Mouse (Mus musculus) myocyte (in vitro differentiated cells): ENCODE results near the gene Phldb3. TPM values are rescaled to one million over a fixed set of nuclear protein-coding genes. Genes with fewer than 3 reads are reported as not detected.

Source experiments
- H3K27me3 ChIP-seq: one replicate; pipeline ENCODE4 v1.6.1; 2011; ENCODE audit not compliant: control insufficient read depth, insufficient read depth, insufficient read length
- H3K36me3 ChIP-seq: one replicate; pipeline ENCODE4 v1.6.1; 2011; ENCODE audit not compliant: control insufficient read depth, insufficient read depth
- H3K4me2 ChIP-seq: one replicate; pipeline ENCODE4 v1.6.1; 2011; ENCODE audit warnings: low read depth, control low read depth
- H3K4me3 ChIP-seq: one replicate; pipeline ENCODE4 v1.5.1; 2011; ENCODE audit warnings: mild to moderate bottlenecking, control low read depth, moderate library complexity
- H3K79me2 ChIP-seq: one replicate; pipeline ENCODE4 v1.6.1; 2011; ENCODE audit not compliant: control insufficient read depth, insufficient read depth
- H3ac ChIP-seq: one replicate; pipeline ENCODE4 v1.6.1; 2011; ENCODE audit not compliant: control insufficient read depth, insufficient read length
- CEBPB ChIP-seq: IDR thresholded peaks from 2 replicates; pipeline ENCODE4 v1.6.1; 2011; ENCODE audit warnings: mild to moderate bottlenecking, moderate library complexity; ENCODE audit not compliant: poor library complexity, insufficient read depth, severe bottlenecking
- E2F4 ChIP-seq: IDR thresholded peaks from one replicate; pipeline ENCODE4 v1.6.1; 2011; ENCODE audit warnings: mild to moderate bottlenecking, control low read depth, moderate library complexity; ENCODE audit not compliant: insufficient read depth
- MAX ChIP-seq: IDR thresholded peaks from one replicate; pipeline ENCODE4 v1.6.1; 2011; ENCODE audit warnings: low read depth, mild to moderate bottlenecking, control low read depth
- MYOD1 ChIP-seq, 3 experiments: IDR thresholded peaks; one replicate each; pipeline ENCODE4 v1.6.1; 2011; ENCODE audit warnings: control low read depth in 2 of 3, low read depth in 2 of 3, mild to moderate bottlenecking in 2 of 3, moderate library complexity in 1 of 3; ENCODE audit not compliant: insufficient read length in 2 of 3, control insufficient read depth in 1 of 3
- MYOG ChIP-seq, 3 experiments: IDR thresholded peaks; one replicate each; pipeline ENCODE4 v1.6.1; 2011; ENCODE audit warnings: control low read depth in 2 of 3, low read depth in 2 of 3, mild to moderate bottlenecking in 2 of 3; ENCODE audit not compliant: insufficient read length in 2 of 3, control insufficient read depth in 1 of 3, insufficient read depth in 1 of 3
- POLR2A ChIP-seq: IDR thresholded peaks from one replicate; pipeline ENCODE4 v1.6.1; 2011; ENCODE audit warnings: low read depth, mild to moderate bottlenecking, control low read depth, moderate library complexity; ENCODE audit not compliant: insufficient read length
- POLR2AphosphoS2 ChIP-seq: IDR thresholded peaks from one replicate; pipeline ENCODE4 v1.6.1; 2011; ENCODE audit warnings: low read depth, control low read depth; ENCODE audit not compliant: insufficient read length
- REST ChIP-seq: IDR thresholded peaks from one replicate; pipeline ENCODE4 v1.6.1; 2011; ENCODE audit warnings: mild to moderate bottlenecking, control low read depth, moderate library complexity; ENCODE audit not compliant: insufficient read depth, insufficient read length
- SRF ChIP-seq: IDR thresholded peaks from one replicate; pipeline ENCODE4 v1.6.1; 2011; ENCODE audit warnings: low read depth; ENCODE audit not compliant: control insufficient read depth, insufficient read length
- TCF12 ChIP-seq: IDR thresholded peaks from one replicate; pipeline ENCODE4 v1.6.1; 2011; ENCODE audit warnings: mild to moderate bottlenecking, control low read depth; ENCODE audit not compliant: poor library complexity, insufficient read depth, severe bottlenecking
- TCF3 ChIP-seq: IDR thresholded peaks from one replicate; pipeline ENCODE4 v1.6.1; 2011; ENCODE audit warnings: low read depth, control low read depth; ENCODE audit not compliant: insufficient read length
- USF1 ChIP-seq: IDR thresholded peaks from one replicate; pipeline ENCODE4 v1.6.1; 2011; ENCODE audit warnings: low read depth, mild to moderate bottlenecking, control low read depth, moderate library complexity
- polyA plus RNA-seq: library from polyadenylated mRNA; unstranded; fragments of >200 nt; fragmentation: generic; extraction: Trizol; gene quantifications from one replicate; pipeline ENCODE4 v1.2.1, GENCODE M21; 2012; ENCODE audit warnings: missing spikeins

The Phldb3 gene
- polyA plus RNA-seq, 1 experiment, result 11.5 TPM

GRCm38 (mm10) chr7:24638026-24638856 is 27.7 kb downstream of the Phldb3 start:
- no peak overlapping the region for H3ac ChIP-seq
- H3K4me3 ChIP-seq, result no peak overlapping the region
- no peaks in the 10 kb centered on the region for H3K36me3 ChIP-seq
- no peaks in the 10 kb centered on the region for H3K79me2 ChIP-seq
- TF ChIP-seq CEBPB, result no peak
- TF ChIP-seq TCF3, result no peak
- no peak for TF ChIP-seq POLR2A
- no peak for TF ChIP-seq SRF
- no peak for TF ChIP-seq MYOG (IDR thresholded peaks at IDR 0.05; ENCODE audit: control insufficient read depth in 1 of 3, insufficient read depth in 1 of 3, insufficient read length in 2 of 3, low read depth in 2 of 3)
- no peak for TF ChIP-seq MYOD1 (IDR thresholded peaks at IDR 0.05; ENCODE audit: control insufficient read depth in 1 of 3, insufficient read length in 2 of 3, low read depth in 2 of 3)
- H3K4me2 ChIP-seq, result no peak overlapping the region
- H3K27me3 ChIP-seq, result peaks cover 29% of the 10 kb centered on the region

- no peaks in the 10 kb centered on the region for H3K79me2 ChIP-seq
- no peak overlapping the region for H3K4me2 ChIP-seq
- no peak for TF ChIP-seq MAX
- no peak for TF ChIP-seq REST
- no peak for TF ChIP-seq POLR2A
- TF ChIP-seq CEBPB, result no peak
- no peak for TF ChIP-seq SRF
- TF ChIP-seq MYOD1 (IDR thresholded peaks at IDR 0.05; ENCODE audit: control insufficient read depth in 1 of 3, insufficient read length in 2 of 3, low read depth in 2 of 3), result no peak
- no peak for TF ChIP-seq MYOG (IDR thresholded peaks at IDR 0.05; ENCODE audit: control insufficient read depth in 1 of 3, insufficient read depth in 1 of 3, insufficient read length in 2 of 3, low read depth in 2 of 3)
- TF ChIP-seq USF1, result no peak
- TF ChIP-seq E2F4, result no peak
- no peak overlapping the region for H3ac ChIP-seq
- peaks cover 29% of the 10 kb centered on the region for H3K27me3 ChIP-seq
- no peak overlapping the region for H3K4me3 ChIP-seq
- no peaks in the 10 kb centered on the region for H3K36me3 ChIP-seq
Measured at GRCm38 (mm10) chr7:24640450-24640849, 29.9 kb downstream of the Phldb3 start.

DNA sequence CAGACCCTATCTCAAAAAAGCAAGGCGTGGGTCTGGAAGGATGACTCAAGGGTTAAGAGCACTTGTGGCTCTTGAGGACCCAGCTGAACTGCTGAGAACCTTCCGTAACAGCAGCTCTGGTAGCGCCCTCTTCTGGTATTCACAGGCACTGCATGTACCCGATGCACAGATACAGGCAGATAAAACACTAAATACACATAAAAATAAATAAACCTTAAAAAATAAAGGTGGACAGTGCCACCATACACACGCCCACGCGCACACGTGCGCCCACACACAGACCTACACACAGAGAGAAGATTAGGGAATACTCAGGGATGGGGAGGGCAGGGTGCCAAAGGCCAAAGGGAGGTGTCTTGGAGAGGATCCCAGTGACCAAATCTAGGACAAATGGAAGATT is 31.9 kb downstream of the Phldb3 start:
- Histone ChIP-seq H3ac (no peak overlapping the region), H3K27me3 (peaks cover 14% of the 10 kb centered on the region), H3K36me3 (no peaks in the 10 kb centered on the region), H3K79me2 (no peaks in the 10 kb centered on the region), H3K4me3 (no peak overlapping the region), H3K4me2 (no peak overlapping the region)
- no peak for TF ChIP-seq CEBPB
- no peak for TF ChIP-seq REST
- TF ChIP-seq MAX, result no peak
- no peak for TF ChIP-seq USF1
- no peak for TF ChIP-seq TCF12
- no peak for TF ChIP-seq POLR2AphosphoS2
- TF ChIP-seq POLR2A, result no peak
- no peak for TF ChIP-seq MYOD1 (IDR thresholded peaks at IDR 0.05; ENCODE audit: control insufficient read depth in 1 of 3, insufficient read length in 2 of 3, low read depth in 2 of 3)
- TF ChIP-seq SRF, result no peak
- TF ChIP-seq E2F4, result no peak
- no peak for TF ChIP-seq TCF3
- TF ChIP-seq MYOG (IDR thresholded peaks at IDR 0.05; ENCODE audit: control insufficient read depth in 1 of 3, insufficient read depth in 1 of 3, insufficient read length in 2 of 3, low read depth in 2 of 3), result no peak

DNA sequence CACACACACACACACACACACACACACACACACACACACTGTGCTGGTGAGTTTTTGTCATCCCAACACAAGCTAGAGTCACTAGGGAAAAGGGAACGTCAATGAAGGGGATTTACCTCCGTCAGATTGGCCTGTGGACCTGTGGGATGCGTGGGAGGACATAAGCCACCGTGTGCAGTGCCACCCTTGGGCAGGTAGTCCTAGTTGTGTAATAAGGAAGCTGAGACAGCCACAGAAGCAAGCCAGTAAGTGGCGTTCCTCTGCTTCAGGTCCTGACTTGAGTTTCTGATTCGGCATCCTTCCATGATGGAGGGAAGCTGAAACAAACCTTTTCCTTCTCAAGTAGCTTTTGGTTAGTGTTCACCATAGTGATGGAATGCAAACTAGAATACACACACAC is 33.9 kb downstream of the Phldb3 start:
- TF ChIP-seq SRF (no peak), USF1 (no peak), MYOD1 (IDR thresholded peaks at IDR 0.05; ENCODE audit: control insufficient read depth in 1 of 3, insufficient read length in 2 of 3, low read depth in 2 of 3) (no peak), TCF3 (no peak), MYOG (IDR thresholded peaks at IDR 0.05; ENCODE audit: control insufficient read depth in 1 of 3, insufficient read depth in 1 of 3, insufficient read length in 2 of 3, low read depth in 2 of 3) (no peak), MAX (no peak), E2F4 (no peak), POLR2AphosphoS2 (no peak), CEBPB (no peak), REST (no peak), POLR2A (no peak), TCF12 (no peak)
- H3K27me3 ChIP-seq, result no peaks in the 10 kb centered on the region
- no peaks in the 10 kb centered on the region for H3K79me2 ChIP-seq
- no peaks in the 10 kb centered on the region for H3K36me3 ChIP-seq
- no peak overlapping the region for H3ac ChIP-seq
- no peak overlapping the region for H3K4me2 ChIP-seq
- H3K4me3 ChIP-seq, result no peak overlapping the region
